Mouse (Mus musculus): ENCODE data around the gene Cpa5. TPM values are rescaled to one million over a fixed set of nuclear protein-coding genes. Genes with fewer than 3 reads are reported as not detected.

Gene Cpa5
- 0.74 TPM in 2 replicates for polyA plus RNA-seq (2014; fragmentation: Nextera tagmentation; extraction: Ambion mirVana)

- H3K4me1 ChIP-seq (ENCODE audit: control insufficient read depth in 2 of 2, insufficient read depth in 2 of 2, low read length in 2 of 2): peaks cover under 1% of the 10 kb centered on the region in 2 experiments; a peak in 1 of 4 replicates
- 0 out of 2 replicates have a peak, but pooled peaks cover 2% of the 10 kb centered on the region for H3K27me3 ChIP-seq (ENCODE audit: control insufficient read depth, insufficient read depth, low read length)
- H3K4me3 ChIP-seq (ENCODE audit: control insufficient read depth in 1 of 2, insufficient read depth in 1 of 2, low read depth in 1 of 2, low read length in 2 of 2): no peak within 1 kb of the TSS
- H3K27ac ChIP-seq (replicated peaks in 1 of 2; ENCODE audit: control insufficient read depth in 1 of 2, insufficient read depth in 1 of 2, low read depth in 2 of 2, low read length in 2 of 2): no peak within 1 kb of the TSS
- H3K36me3 ChIP-seq (ENCODE audit: control insufficient read depth, insufficient read depth, low read length): no peaks in the 10 kb centered on the region
- H3K9ac ChIP-seq (ENCODE audit: low read length): no peak within 1 kb of the TSS
- H3K4me2 ChIP-seq (ENCODE audit: low read length): no peak within 1 kb of the TSS
- no peaks in the 10 kb centered on the region for H3K9me3 ChIP-seq (ENCODE audit: control insufficient read depth, low read length)
- 96% methylated on average over 7 of the region's 7 CpGs for WGBS
- ATAC-seq (ENCODE audit: insufficient number of reproducible peaks, insufficient read depth, low FRiP score, low read depth): no peak
These were observed at the start of gene Cpa5 for GRCm38 (mm10) chr6:30610710-30611109. TSS of gene Cpa5 (plus strand) at chr6:30611010.

GRCm38 (mm10) chr6:30562132-30562531 is 48.7 kb upstream of the Cpa5 start:
- WGBS: 66% methylated on average over 4 of the region's 4 CpGs
- Histone ChIP-seq H3K4me3 (ENCODE audit: control insufficient read depth in 1 of 2, insufficient read depth in 1 of 2, low read depth in 1 of 2, low read length in 2 of 2) (no peak overlapping the region), H3K4me1 (ENCODE audit: control insufficient read depth in 2 of 2, insufficient read depth in 2 of 2, low read length in 2 of 2) (no peaks in the 10 kb centered on the region), H3K27me3 (ENCODE audit: control insufficient read depth, insufficient read depth, low read length) (no peaks in the 10 kb centered on the region), H3K9ac (ENCODE audit: low read length) (no peak overlapping the region), H3K27ac (replicated peaks in 1 of 2; ENCODE audit: control insufficient read depth in 1 of 2, insufficient read depth in 1 of 2, low read depth in 2 of 2, low read length in 2 of 2) (no peak overlapping the region), H3K36me3 (ENCODE audit: control insufficient read depth, insufficient read depth, low read length) (no peaks in the 10 kb centered on the region), H3K9me3 (ENCODE audit: control insufficient read depth, low read length) (no peaks in the 10 kb centered on the region), H3K4me2 (ENCODE audit: low read length) (no peak overlapping the region)
- ATAC-seq (ENCODE audit: insufficient number of reproducible peaks, insufficient read depth, low FRiP score, low read depth): no peak

- 58% methylated on average over 6 of the region's 6 CpGs for WGBS
- peaks cover 3 to 7% of the 10 kb centered on the region in 2 experiments; a peak in 2 of 4 replicates for H3K4me1 ChIP-seq (ENCODE audit: control insufficient read depth in 2 of 2, insufficient read depth in 2 of 2, low read length in 2 of 2)
- H3K9ac ChIP-seq (ENCODE audit: low read length): no peak overlapping the region
- no peak overlapping the region for H3K4me3 ChIP-seq (ENCODE audit: control insufficient read depth in 1 of 2, insufficient read depth in 1 of 2, low read depth in 1 of 2, low read length in 2 of 2)
- H3K27me3 ChIP-seq (ENCODE audit: control insufficient read depth, insufficient read depth, low read length): no peaks in the 10 kb centered on the region
- H3K9me3 ChIP-seq (ENCODE audit: control insufficient read depth, low read length): no peaks in the 10 kb centered on the region
- no peaks in the 10 kb centered on the region for H3K36me3 ChIP-seq (ENCODE audit: control insufficient read depth, insufficient read depth, low read length)
- no peak overlapping the region for H3K27ac ChIP-seq (replicated peaks in 1 of 2; ENCODE audit: control insufficient read depth in 1 of 2, insufficient read depth in 1 of 2, low read depth in 2 of 2, low read length in 2 of 2)
- no peak for ATAC-seq (ENCODE audit: insufficient number of reproducible peaks, insufficient read depth, low FRiP score, low read depth)
- H3K4me2 ChIP-seq (ENCODE audit: low read length): no peak overlapping the region
These were observed 47.2 kb upstream of the Cpa5 start for GRCm38 (mm10) chr6:30563575-30563974.

GRCm38 (mm10) chr6:30564051-30564450 is 46.8 kb upstream of the Cpa5 start:
- 88% methylated on average over 6 of the region's 6 CpGs for WGBS
- Histone ChIP-seq H3K9ac (ENCODE audit: low read length) (no peak overlapping the region), H3K36me3 (ENCODE audit: control insufficient read depth, insufficient read depth, low read length) (no peaks in the 10 kb centered on the region), H3K4me1 (ENCODE audit: control insufficient read depth in 2 of 2, insufficient read depth in 2 of 2, low read length in 2 of 2) (peaks cover 3 to 7% of the 10 kb centered on the region in 2 experiments; a peak in 2 of 4 replicates), H3K4me3 (ENCODE audit: control insufficient read depth in 1 of 2, insufficient read depth in 1 of 2, low read depth in 1 of 2, low read length in 2 of 2) (no peak overlapping the region), H3K27ac (replicated peaks in 1 of 2; ENCODE audit: control insufficient read depth in 1 of 2, insufficient read depth in 1 of 2, low read depth in 2 of 2, low read length in 2 of 2) (no peak overlapping the region), H3K4me2 (ENCODE audit: low read length) (no peak overlapping the region), H3K9me3 (ENCODE audit: control insufficient read depth, low read length) (no peaks in the 10 kb centered on the region), H3K27me3 (ENCODE audit: control insufficient read depth, insufficient read depth, low read length) (no peaks in the 10 kb centered on the region)
- no peak for ATAC-seq (ENCODE audit: insufficient number of reproducible peaks, insufficient read depth, low FRiP score, low read depth)

GRCm38 (mm10) chr6:30568069-30568468 is 42.7 kb upstream of the Cpa5 start, which contains the start of gene Cpa4:
TSS of gene Cpa4 (plus strand) at chr6:30568369.
- H3K4me2 ChIP-seq (ENCODE audit: low read length): no peak within 1 kb of the TSS
- H3K4me3 ChIP-seq (ENCODE audit: control insufficient read depth in 1 of 2, insufficient read depth in 1 of 2, low read depth in 1 of 2, low read length in 2 of 2): no peak within 1 kb of the TSS
- no peak within 1 kb of the TSS for H3K9ac ChIP-seq (ENCODE audit: low read length)
- 53% methylated on average over 5 of the region's 5 CpGs for WGBS
- H3K4me1 ChIP-seq (ENCODE audit: control insufficient read depth in 2 of 2, insufficient read depth in 2 of 2, low read length in 2 of 2): peaks cover 27 to 31% of the 10 kb centered on the region in 2 experiments
- H3K27ac ChIP-seq (replicated peaks in 1 of 2; ENCODE audit: control insufficient read depth in 1 of 2, insufficient read depth in 1 of 2, low read depth in 2 of 2, low read length in 2 of 2): 0 out of 4 replicates have a peak within 1 kb of the TSS, but pooled peaks of 1 of the 2 experiments have one; percentile 20
- ATAC-seq (ENCODE audit: insufficient number of reproducible peaks, insufficient read depth, low FRiP score, low read depth): no peak
- H3K27me3 ChIP-seq (ENCODE audit: control insufficient read depth, insufficient read depth, low read length): no peaks in the 10 kb centered on the region
- H3K36me3 ChIP-seq (ENCODE audit: control insufficient read depth, insufficient read depth, low read length): no peaks in the 10 kb centered on the region
- no peaks in the 10 kb centered on the region for H3K9me3 ChIP-seq (ENCODE audit: control insufficient read depth, low read length)

GRCm38 (mm10) chr6:30569331-30569730 is 41.5 kb upstream of the Cpa5 start:
- no peaks in the 10 kb centered on the region for H3K36me3 ChIP-seq (ENCODE audit: control insufficient read depth, insufficient read depth, low read length)
- 88% methylated on average over 10 of the region's 10 CpGs for WGBS
- no peak overlapping the region for H3K9ac ChIP-seq (ENCODE audit: low read length)
- ATAC-seq (ENCODE audit: insufficient number of reproducible peaks, insufficient read depth, low FRiP score, low read depth): no peak
- no peak overlapping the region for H3K4me3 ChIP-seq (ENCODE audit: control insufficient read depth in 1 of 2, insufficient read depth in 1 of 2, low read depth in 1 of 2, low read length in 2 of 2)
- no peak overlapping the region for H3K4me2 ChIP-seq (ENCODE audit: low read length)
- H3K4me1 ChIP-seq (ENCODE audit: control insufficient read depth in 2 of 2, insufficient read depth in 2 of 2, low read length in 2 of 2): peaks cover 35 to 36% of the 10 kb centered on the region in 2 experiments
- H3K27me3 ChIP-seq (ENCODE audit: control insufficient read depth, insufficient read depth, low read length): no peaks in the 10 kb centered on the region
- H3K27ac ChIP-seq (replicated peaks in 1 of 2; ENCODE audit: control insufficient read depth in 1 of 2, insufficient read depth in 1 of 2, low read depth in 2 of 2, low read length in 2 of 2): peak overlapping the region in 1 of 2 experiments; percentile 44; a peak in 1 of 4 replicates
- H3K9me3 ChIP-seq (ENCODE audit: control insufficient read depth, low read length): no peaks in the 10 kb centered on the region

- Histone ChIP-seq H3K27me3 (ENCODE audit: control insufficient read depth, insufficient read depth, low read length) (no peaks in the 10 kb centered on the region), H3K9ac (ENCODE audit: low read length) (no peak overlapping the region), H3K4me2 (ENCODE audit: low read length) (no peak overlapping the region), H3K4me3 (ENCODE audit: control insufficient read depth in 1 of 2, insufficient read depth in 1 of 2, low read depth in 1 of 2, low read length in 2 of 2) (no peak overlapping the region), H3K4me1 (ENCODE audit: control insufficient read depth in 2 of 2, insufficient read depth in 2 of 2, low read length in 2 of 2) (peaks cover 39 to 42% of the 10 kb centered on the region in 2 experiments), H3K36me3 (ENCODE audit: control insufficient read depth, insufficient read depth, low read length) (no peaks in the 10 kb centered on the region), H3K27ac (replicated peaks in 1 of 2; ENCODE audit: control insufficient read depth in 1 of 2, insufficient read depth in 1 of 2, low read depth in 2 of 2, low read length in 2 of 2) (peak overlapping the region in 1 of 2 experiments; percentile 44; a peak in 2 of 4 replicates), H3K9me3 (ENCODE audit: control insufficient read depth, low read length) (no peaks in the 10 kb centered on the region)
- no peak; the same call in 1 of the 2 replicates for ATAC-seq (ENCODE audit: insufficient number of reproducible peaks, insufficient read depth, low FRiP score, low read depth)
- WGBS: 32% methylated on average over 5 of the region's 5 CpGs
These were observed 40.8 kb upstream of the Cpa5 start for GRCm38 (mm10) chr6:30570012-30570411.
